Mouse (Mus musculus): Measurements from ENCODE around the gene Olfr944.

Gene Olfr944

DNA sequence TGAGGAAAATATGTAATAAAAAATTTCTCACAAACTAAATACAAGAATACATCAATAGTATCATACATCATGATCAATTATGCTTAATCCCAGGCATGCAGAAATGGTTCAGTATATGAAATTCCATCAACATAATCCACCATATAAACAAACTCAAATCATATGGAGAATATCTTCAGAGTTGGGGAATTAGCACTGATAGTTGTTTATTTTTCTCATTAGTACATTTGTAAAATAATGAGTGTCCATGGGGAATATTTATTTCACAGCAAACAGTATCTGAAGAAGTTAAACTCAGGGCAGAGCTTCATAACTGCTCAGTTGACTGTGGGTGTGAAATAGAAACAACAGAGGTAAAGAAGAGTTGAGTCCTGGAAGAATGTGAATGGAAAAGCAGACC, at the start of gene Olfr944:
Olfr944 (plus strand) TSS at position 301 of the 400 bp plus-strand sequence.
- no peak for DNase-seq

DNA sequence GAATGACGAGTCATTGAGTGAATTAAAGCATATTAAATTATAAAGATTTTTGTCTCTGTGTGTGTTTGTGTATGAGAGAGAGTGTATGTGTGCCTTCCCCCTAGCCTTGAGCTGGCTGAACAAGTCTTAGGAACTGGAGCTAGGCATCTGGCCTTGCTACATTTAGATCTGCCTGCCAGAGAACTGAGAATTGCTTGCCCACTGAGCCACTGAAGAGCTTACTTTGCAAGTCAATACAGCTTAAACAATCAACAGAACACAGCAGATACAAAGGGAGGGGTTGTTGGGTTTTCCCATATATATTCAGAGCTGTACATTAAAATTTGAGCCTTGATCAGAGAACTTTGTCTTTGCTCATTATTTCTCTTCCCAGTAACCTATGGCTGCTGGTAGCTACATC, 49.3 kb upstream of the Olfr944 start:
- no peak for DNase-seq

DNA sequence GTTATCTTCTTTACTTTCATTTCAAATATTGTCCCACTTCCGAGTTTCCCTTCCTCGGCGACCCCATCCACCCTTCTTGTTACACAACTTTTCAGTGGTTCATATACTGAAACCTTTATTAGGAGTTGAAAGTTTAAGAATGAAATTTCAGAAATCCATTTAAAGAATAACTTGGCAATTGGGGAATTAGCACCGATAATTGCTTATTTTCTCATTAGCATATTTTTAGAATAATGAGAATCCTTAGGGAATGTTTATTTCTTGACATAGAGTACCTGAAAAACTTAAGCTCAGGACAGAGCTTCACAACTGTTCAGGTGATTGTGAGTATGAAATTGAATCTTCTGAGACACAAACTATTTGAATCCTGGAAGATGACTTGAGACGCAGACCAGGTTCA, 35.7 kb upstream of the Olfr944 start, which contains the start of gene Olfr943:
Olfr943 (plus strand) TSS at position 301 of the 400 bp plus-strand sequence.
- no peak for DNase-seq

DNA sequence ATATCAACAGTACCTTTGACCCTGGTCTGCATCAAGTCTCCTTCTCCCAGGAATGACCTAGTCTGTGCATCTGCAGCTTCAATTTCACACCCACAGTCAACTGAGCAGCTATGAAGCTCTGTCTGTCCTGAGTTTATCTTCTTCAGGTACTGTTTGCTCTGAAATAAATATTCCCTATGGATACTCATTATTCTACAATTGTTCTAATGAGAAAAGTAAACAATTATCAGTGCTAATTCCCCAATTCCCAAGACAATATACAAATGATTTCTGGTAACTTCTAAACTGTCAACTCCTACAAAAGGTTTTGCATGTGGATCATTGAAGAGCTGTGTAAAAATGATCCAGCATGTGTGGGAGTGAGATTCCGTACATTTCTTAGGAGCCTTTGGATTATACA, 48.2 kb downstream of the Olfr944 start, which contains the start of gene Olfr1537:
Olfr1537 (minus strand) TSS at position 101 of the 400 bp plus-strand sequence.
- DNase-seq = no peak
